Mouse (Mus musculus): Measurements from ENCODE around the gene Defb35.

DNA sequence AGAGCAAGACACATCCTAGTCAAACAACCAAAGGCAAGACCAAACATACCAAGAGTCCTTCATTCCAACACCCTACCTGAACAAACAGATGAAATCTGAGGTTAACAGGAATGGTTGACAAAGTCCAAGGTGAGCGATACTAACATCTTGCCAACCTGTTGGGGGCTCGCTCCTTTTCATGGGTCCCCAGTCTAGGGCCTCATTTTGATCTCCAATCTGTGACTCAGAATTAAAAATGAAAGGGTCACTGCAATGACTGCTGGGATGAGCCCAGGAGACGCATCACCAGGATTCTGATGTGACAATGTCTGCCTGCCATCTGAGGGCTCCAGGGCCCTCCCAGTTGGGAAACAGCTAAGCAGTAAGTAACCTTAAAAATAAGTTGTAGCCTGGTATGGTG is 31.3 kb downstream of the Defb35 start, which contains the start of gene Ccdc70:
- TF ChIP-seq POLR2A (IDR thresholded peaks at IDR 0.05; ENCODE audit: low read depth, low read length) = no peak
- no peak for TF ChIP-seq CTCF (IDR thresholded peaks at IDR 0.05; ENCODE audit: extremely low read depth, insufficient read length, insufficient replicate concordance, low read depth, low read length)

All from small intestine, adult 2 months (tissue).